Mouse (Mus musculus) liver, adult 2 months (tissue): ENCODE data around the gene Myom1. TPM values are rescaled to one million over a fixed set of nuclear protein-coding genes. Genes with fewer than 3 reads are reported as not detected.

ENCODE experiments used
- DNase-seq: peaks from one replicate; pipeline ENCODE4 v3.0.0-alpha.2; 2011; ENCODE audit warnings: low read depth, low spot score; ENCODE audit errors: extremely low read depth
- H3K27ac ChIP-seq: fragments of 200-500 bp; replicated peaks from 2 replicates; pipeline ENCODE4 v1.5.1; 2012; ENCODE audit warnings: low read depth, mild to moderate bottlenecking, control low read depth, inconsistent platforms, low read length; ENCODE audit not compliant: insufficient read depth
- H3K27me3 ChIP-seq: fragments of 200-500 bp; 2 replicates; pipeline ENCODE4 v1.6.1; 2012; ENCODE audit warnings: mild to moderate bottlenecking, moderate library complexity, low read length, inconsistent platforms; ENCODE audit not compliant: control insufficient read depth, insufficient read depth
- H3K36me3 ChIP-seq: fragments of 200-500 bp; 2 replicates; pipeline ENCODE4 v1.6.1; 2012; ENCODE audit warnings: low read length, inconsistent platforms; ENCODE audit not compliant: control insufficient read depth, insufficient read depth
- H3K4me1 ChIP-seq: fragments of 200-500 bp; 2 replicates; pipeline ENCODE4 v1.6.1; 2011; ENCODE audit warnings: low read length; ENCODE audit not compliant: control insufficient read depth, insufficient read depth
- H3K4me3 ChIP-seq: fragments of 200-500 bp; 2 replicates; pipeline ENCODE4 v1.5.1; 2011; ENCODE audit warnings: low read depth, mild to moderate bottlenecking, control low read depth, low read length, moderate library complexity; ENCODE audit not compliant: insufficient read depth
- H3K79me2 ChIP-seq: fragments of 200-500 bp; 2 replicates; pipeline ENCODE4 v1.6.1; 2012; ENCODE audit warnings: inconsistent platforms, mild to moderate bottlenecking, low read length, moderate library complexity; ENCODE audit not compliant: control insufficient read depth, insufficient read depth
- H3K9ac ChIP-seq: fragments of 200-500 bp; 2 replicates; pipeline ENCODE4 v1.6.1; 2012; ENCODE audit warnings: low read depth, mild to moderate bottlenecking, control low read depth, inconsistent platforms, low read length
- CTCF ChIP-seq: fragments of 200-500 bp; IDR thresholded peaks from 2 replicates; pipeline ENCODE4 v1.5.1; 2011; ENCODE audit warnings: low read depth, low read length, control low read depth
- POLR2A ChIP-seq: fragments of 200-500 bp; IDR thresholded peaks from 2 replicates; pipeline ENCODE4 v1.6.1; 2011; ENCODE audit warnings: low read length, control low read depth; ENCODE audit not compliant: insufficient read depth; ENCODE audit errors: extremely low read depth
- WGBS: fragments of 180-500 bp; shearing (Covaris S2); methylation state at CpG from one replicate; pipeline ENCODE4 v1.1.7; 2018; 5-methylcytosine and 5-hydroxymethylcytosine counted together
- polyA plus RNA-seq: library from polyadenylated mRNA; depleted of rRNA; stranded (reverse); fragments of >200 nt; gene quantifications from 2 replicates; pipeline ENCODE4 v1.2.3, GENCODE M21; 2012
- total RNA-seq: library from RNA; depleted of rRNA; stranded (reverse); fragments of >200 nt; gene quantifications from 2 replicates; pipeline ENCODE4 v1.2.3, GENCODE M21; 2014

Gene Myom1
- total and polyA plus RNA-seq, 2 experiments, result 0.34 to 3.2 TPM

- 90% methylated on average over 5 of the region's 5 CpGs for WGBS
- no peaks in the 10 kb centered on the region for H3K27me3 ChIP-seq
- no peak overlapping the region for H3K9ac ChIP-seq
- H3K4me3 ChIP-seq, result no peak overlapping the region
- no peaks in the 10 kb centered on the region for H3K36me3 ChIP-seq
- TF ChIP-seq CTCF (no peak), POLR2A (no peak)
- H3K79me2 ChIP-seq, result no peaks in the 10 kb centered on the region
- no peak for DNase-seq
- H3K4me1 ChIP-seq, result peaks cover 4% of the 10 kb centered on the region; the same call in 1 of the 2 replicates
- no peak overlapping the region for H3K27ac ChIP-seq
Measured at GRCm38 (mm10) chr17:71135866-71136265, 133.4 kb downstream of the Myom1 start.

- Histone ChIP-seq H3K27me3 (no peaks in the 10 kb centered on the region), H3K4me3 (no peak overlapping the region), H3K79me2 (no peaks in the 10 kb centered on the region), H3K9ac (no peak overlapping the region), H3K27ac (no peak overlapping the region), H3K36me3 (no peaks in the 10 kb centered on the region), H3K4me1 (peaks cover 4% of the 10 kb centered on the region; the same call in 1 of the 2 replicates)
- WGBS, result 77% methylated on average over 16 of the region's 16 CpGs
- DNase-seq, result no peak
- TF ChIP-seq POLR2A (no peak), CTCF (no peak)
Measured at GRCm38 (mm10) chr17:71136384-71137333, 134.2 kb downstream of the Myom1 start.

- Histone ChIP-seq H3K36me3 (no peaks in the 10 kb centered on the region), H3K27ac (no peak overlapping the region), H3K79me2 (no peaks in the 10 kb centered on the region), H3K9ac (no peak overlapping the region), H3K4me1 (peaks cover 4% of the 10 kb centered on the region; the same call in 1 of the 2 replicates), H3K4me3 (no peak overlapping the region), H3K27me3 (no peaks in the 10 kb centered on the region)
- no peak for TF ChIP-seq POLR2A
- no peak for TF ChIP-seq CTCF
- no peak for DNase-seq
- 83% methylated on average over 2 of the region's 2 CpGs for WGBS
Measured at GRCm38 (mm10) chr17:71137334-71137721, 134.9 kb downstream of the Myom1 start.

- Histone ChIP-seq H3K9ac (no peak overlapping the region), H3K27ac (no peak overlapping the region), H3K79me2 (no peaks in the 10 kb centered on the region), H3K36me3 (no peaks in the 10 kb centered on the region), H3K4me1 (peaks cover 2% of the 10 kb centered on the region; the same call in 1 of the 2 replicates), H3K27me3 (no peaks in the 10 kb centered on the region), H3K4me3 (no peak overlapping the region)
- TF ChIP-seq POLR2A (no peak), CTCF (no peak)
- 90% methylated on average over 4 of the region's 4 CpGs for WGBS
- no peak for DNase-seq
Measured at GRCm38 (mm10) chr17:71142068-71142467, 139.6 kb downstream of the Myom1 start.

- no peak overlapping the region for H3K4me3 ChIP-seq
- 82% methylated on average over 4 of the region's 4 CpGs for WGBS
- no peaks in the 10 kb centered on the region for H3K36me3 ChIP-seq
- DNase-seq, result no peak
- H3K79me2 ChIP-seq, result no peaks in the 10 kb centered on the region
- no peaks in the 10 kb centered on the region for H3K27me3 ChIP-seq
- no peak overlapping the region for H3K9ac ChIP-seq
- no peaks in the 10 kb centered on the region for H3K4me1 ChIP-seq
- H3K27ac ChIP-seq, result no peak overlapping the region
- TF ChIP-seq POLR2A, result no peak
- no peak for TF ChIP-seq CTCF
Measured at GRCm38 (mm10) chr17:71143155-71143554, 140.7 kb downstream of the Myom1 start.
